Mouse (Mus musculus) brown adipose tissue, adult 24 weeks (tissue): ENCODE measurements around the gene M1ap. TPM values are rescaled to one million over a fixed set of nuclear protein-coding genes. Genes with fewer than 3 reads are reported as not detected.
A peak's percentile ranks its signal among the peaks of the same experiment; 100 is the strongest.

Source experiments
- H3K27ac ChIP-seq: fragments of 200-500 bp; replicated peaks from 2 replicates; pipeline ENCODE4 v1.5.1; 2012; ENCODE audit warnings: low read depth, mild to moderate bottlenecking, low read length
- H3K4me1 ChIP-seq: fragments of 200-500 bp; 2 replicates; pipeline ENCODE4 v1.6.1; 2012; ENCODE audit warnings: low read length, mixed read lengths; ENCODE audit not compliant: control insufficient read depth, insufficient read depth, insufficient read length
- H3K4me3 ChIP-seq: fragments of 200-500 bp; 2 replicates; pipeline ENCODE4 v1.5.1; 2012; ENCODE audit warnings: low read depth, mild to moderate bottlenecking, low read length, moderate library complexity; ENCODE audit not compliant: insufficient read depth
- polyA plus RNA-seq: library from polyadenylated mRNA; stranded (reverse); fragments of >200 nt; gene quantifications from 2 replicates; pipeline ENCODE4 v1.2.4, GENCODE M21; 2012; ENCODE audit not compliant: missing spikeins, insufficient read depth, insufficient read length

M1ap gene
- polyA plus RNA-seq, 1 experiment: not detected

- Histone ChIP-seq H3K4me3 (no peak overlapping the region), H3K4me1 (no peaks in the 10 kb centered on the region)
These were observed 64.6 kb downstream of the M1ap start for GRCm38 (mm10) chr6:83011255-83011654.

GRCm38 (mm10) chr6:83011756-83012155, 65.1 kb downstream of the M1ap start:
- Histone ChIP-seq H3K4me3 (no peak overlapping the region), H3K27ac (no peak overlapping the region)

More at GRCm38 (mm10) chr6:83011255-83011654, 64.6 kb downstream of the M1ap start:
- no peak overlapping the region for H3K27ac ChIP-seq

GRCm38 (mm10) chr6:83013444-83013843, 66.7 kb downstream of the M1ap start:
- peaks cover 8% of the 10 kb centered on the region for H3K4me1 ChIP-seq
- H3K4me3 ChIP-seq: no peak overlapping the region
- peak overlapping the region; percentile 54; the same call in 1 of the 2 replicates for H3K27ac ChIP-seq

More at GRCm38 (mm10) chr6:83011756-83012155, 65.1 kb downstream of the M1ap start:
- H3K4me1 ChIP-seq: 0 out of 2 replicates have a peak, but pooled peaks cover 2% of the 10 kb centered on the region

- Histone ChIP-seq H3K4me1 (peaks cover 8% of the 10 kb centered on the region), H3K4me3 (no peak overlapping the region), H3K27ac (peak overlapping the region; percentile 34; the same call in 1 of the 2 replicates)
These were observed 68.1 kb downstream of the M1ap start for GRCm38 (mm10) chr6:83014482-83015466.

GRCm38 (mm10) chr6:83015749-83016148, 69.0 kb downstream of the M1ap start:
- Histone ChIP-seq H3K4me1 (peaks cover 8% of the 10 kb centered on the region), H3K27ac (no peak overlapping the region), H3K4me3 (no peak overlapping the region)

GRCm38 (mm10) chr6:83017190-83017589, 70.5 kb downstream of the M1ap start:
- Histone ChIP-seq H3K4me1 (peaks cover 8% of the 10 kb centered on the region), H3K4me3 (no peak overlapping the region), H3K27ac (peak overlapping the region; percentile 65)

GRCm38 (mm10) chr6:83019044-83019443, 72.3 kb downstream of the M1ap start:
- Histone ChIP-seq H3K27ac (no peak overlapping the region), H3K4me1 (peaks cover 8% of the 10 kb centered on the region), H3K4me3 (no peak overlapping the region)

- Histone ChIP-seq H3K4me1 (peaks cover 8% of the 10 kb centered on the region), H3K27ac (no peak overlapping the region), H3K4me3 (no peak overlapping the region)
These were observed 73.4 kb downstream of the M1ap start for GRCm38 (mm10) chr6:83020121-83020520.

- Histone ChIP-seq H3K4me1 (peaks cover 8% of the 10 kb centered on the region), H3K27ac (no peak overlapping the region)
These were observed 74.3 kb downstream of the M1ap start for GRCm38 (mm10) chr6:83020836-83021593.

GRCm38 (mm10) chr6:83023008-83023407, 76.3 kb downstream of the M1ap start:
- Histone ChIP-seq H3K27ac (no peak overlapping the region), H3K4me1 (no peaks in the 10 kb centered on the region), H3K4me3 (no peak overlapping the region)

More at GRCm38 (mm10) chr6:83020836-83021593, 74.3 kb downstream of the M1ap start:
- H3K4me3 ChIP-seq: no peak overlapping the region

- Histone ChIP-seq H3K27ac (no peak overlapping the region), H3K4me1 (no peaks in the 10 kb centered on the region), H3K4me3 (no peak overlapping the region)
These were observed 77.1 kb downstream of the M1ap start for GRCm38 (mm10) chr6:83023786-83024185.

GRCm38 (mm10) chr6:83024421-83024820, 77.7 kb downstream of the M1ap start:
- Histone ChIP-seq H3K4me3 (no peak overlapping the region), H3K27ac (no peak overlapping the region), H3K4me1 (no peaks in the 10 kb centered on the region)

- Histone ChIP-seq H3K4me3 (no peak overlapping the region), H3K4me1 (no peaks in the 10 kb centered on the region), H3K27ac (no peak overlapping the region)
These were observed 78.5 kb downstream of the M1ap start for GRCm38 (mm10) chr6:83025221-83025620.

GRCm38 (mm10) chr6:83027293-83027692, 80.6 kb downstream of the M1ap start:
- Histone ChIP-seq H3K27ac (no peak overlapping the region), H3K4me3 (no peak overlapping the region), H3K4me1 (no peaks in the 10 kb centered on the region)

GRCm38 (mm10) chr6:83027706-83028105, 81.0 kb downstream of the M1ap start:
- no peaks in the 10 kb centered on the region for H3K4me1 ChIP-seq
- H3K27ac ChIP-seq: no peak overlapping the region
- no peak overlapping the region for H3K4me3 ChIP-seq
